Mouse (Mus musculus) activated CD4-positive, CD25-positive, alpha-beta regulatory T cell, adult 4 months (primary cell): ENCODE results near the gene Guca1a. TPM values are rescaled to one million over a fixed set of nuclear protein-coding genes. Genes with fewer than 3 reads are reported as not detected.
"Not testable (repeated sequence)": the region's sequence is repeated elsewhere in the genome, so short reads cannot be mapped to it uniquely, and the experiment has no call there.

Experiments used
- ATAC-seq: one replicate; pipeline ENCODE4 v1.8.0; 2017
- polyA plus RNA-seq, 2 experiments: library from polyadenylated mRNA; unstranded; fragments of 100-300 nt; shearing (Covaris generic); gene quantifications; one replicate each; pipeline ENCODE4 v1.2.1; 2017

The Guca1a gene
- not detected for polyA plus RNA-seq

GRCm38 (mm10) chr17:47400451-47400850 is at the start of gene Guca1a:
Gene Guca1a (minus strand): TSS chr17:47400584.
- ATAC-seq: no peak

GRCm38 (mm10) chr17:47449432-47449831 is 49.0 kb upstream of the Guca1a start:
- no peak for ATAC-seq

DNA sequence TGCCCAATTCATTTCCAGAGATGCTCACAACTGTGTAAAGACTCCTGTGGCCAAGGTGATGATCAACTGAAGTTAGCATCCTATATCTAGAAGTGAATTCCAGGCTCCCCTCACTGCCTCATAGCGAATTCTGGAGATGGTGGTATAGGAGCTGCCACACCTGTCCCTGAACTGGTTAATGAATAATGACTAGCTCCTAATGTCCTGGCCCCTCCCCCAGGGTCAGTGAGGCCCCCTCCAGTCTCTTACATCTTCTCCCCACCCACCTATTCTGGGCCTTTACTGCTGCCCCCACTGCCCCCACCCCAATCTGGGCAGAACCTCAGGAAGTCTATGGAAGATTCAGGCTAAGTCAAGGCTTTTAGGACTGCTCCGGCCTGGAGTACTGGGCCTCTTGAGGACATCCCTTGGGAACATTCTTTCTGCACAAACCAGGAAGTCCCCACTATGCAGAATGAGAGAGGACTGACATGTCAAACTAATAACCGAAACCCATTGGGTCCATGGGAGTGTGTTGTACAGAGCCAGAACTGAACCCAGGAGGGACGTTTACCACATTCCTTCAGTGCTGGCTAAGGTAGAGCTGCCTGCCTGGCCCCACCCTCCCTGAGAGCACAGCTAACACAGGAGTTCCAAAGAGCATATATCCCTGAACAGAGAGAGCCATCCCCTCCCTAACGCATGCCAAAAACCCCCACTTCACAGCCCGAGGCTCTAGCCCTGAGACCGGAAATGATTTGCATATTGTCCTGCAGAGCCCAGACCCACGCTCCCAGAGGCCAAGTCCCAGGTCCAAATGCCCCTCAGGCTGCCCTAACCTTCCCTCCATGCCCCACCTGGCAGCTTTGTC is 48.4 kb upstream of the Guca1a start:
- no peak for ATAC-seq

DNA sequence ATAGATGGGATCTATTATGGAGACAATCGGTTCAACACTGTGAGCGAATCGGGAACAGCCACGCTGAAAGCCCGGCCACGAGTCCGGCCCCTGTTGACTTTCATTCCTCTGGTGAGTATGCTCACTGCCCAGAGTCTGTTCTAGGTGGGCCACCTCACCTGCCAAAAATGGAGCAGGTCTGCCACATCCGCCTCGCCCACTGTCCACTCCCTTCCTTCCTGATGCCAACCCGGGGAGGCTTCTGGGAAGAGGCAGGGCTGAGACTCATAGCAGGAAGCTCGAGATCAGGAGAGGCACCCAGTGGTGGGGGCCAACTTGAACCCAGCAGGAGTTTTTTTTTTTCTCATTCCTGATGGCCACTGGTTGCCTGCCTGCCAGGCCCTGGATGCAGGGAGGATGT is 46.2 kb upstream of the Guca1a start:
- ATAC-seq: no peak

DNA sequence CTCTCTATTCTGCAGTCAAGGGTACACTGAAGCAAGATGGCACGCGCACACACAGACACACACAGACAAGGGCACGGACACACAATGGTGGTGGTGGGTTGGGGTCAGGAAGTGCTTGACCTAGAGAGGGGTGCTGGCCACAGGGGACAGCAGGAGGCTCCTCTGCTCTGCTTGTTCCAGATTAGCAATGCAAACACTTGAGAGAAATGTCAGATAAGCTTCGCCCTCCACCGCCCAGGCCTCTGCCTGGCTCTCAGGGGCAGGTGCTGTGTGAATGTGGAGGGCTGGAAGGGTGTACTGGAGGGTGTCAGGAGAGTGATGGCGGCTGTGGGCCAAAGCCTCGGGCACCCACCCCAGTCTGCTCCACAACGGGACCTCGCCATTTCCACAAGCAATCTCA is 45.6 kb upstream of the Guca1a start:
- ATAC-seq: no peak

GRCm38 (mm10) chr17:47445518-47445917 is 45.1 kb upstream of the Guca1a start:
- no peak for ATAC-seq

GRCm38 (mm10) chr17:47444113-47444512 is 43.7 kb upstream of the Guca1a start:
- no peak for ATAC-seq

- ATAC-seq: no peak
Observed at GRCm38 (mm10) chr17:47442271-47442670, 41.9 kb upstream of the Guca1a start.

- no peak for ATAC-seq
Observed at GRCm38 (mm10) chr17:47441296-47442051, 41.1 kb upstream of the Guca1a start.

DNA sequence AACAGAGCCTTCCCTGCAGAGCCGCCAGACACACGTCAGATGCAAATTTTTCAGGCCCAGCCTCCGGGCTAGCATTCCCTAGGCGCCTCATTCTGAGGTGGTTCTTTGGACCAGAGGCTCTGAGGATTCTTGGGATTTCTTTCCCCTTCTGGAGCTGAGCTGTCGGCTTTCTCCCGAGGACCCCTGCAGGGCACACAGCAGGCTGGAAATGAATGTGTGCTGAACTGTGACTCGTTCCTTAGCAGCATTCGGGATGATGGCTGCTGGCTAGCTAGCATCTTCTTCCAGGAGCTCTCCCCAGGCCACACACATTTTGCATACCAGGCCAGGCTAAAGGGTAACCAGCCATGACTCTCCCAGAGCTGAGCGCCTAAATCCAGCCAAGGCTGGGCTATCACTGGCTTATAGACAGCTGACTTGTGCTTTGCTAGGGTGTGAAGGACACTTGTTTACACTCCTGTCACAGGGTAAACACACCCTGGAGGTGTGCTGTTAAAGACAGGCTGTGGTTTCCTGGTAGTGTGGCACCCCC is 40.0 kb upstream of the Guca1a start:
- ATAC-seq: no peak

DNA sequence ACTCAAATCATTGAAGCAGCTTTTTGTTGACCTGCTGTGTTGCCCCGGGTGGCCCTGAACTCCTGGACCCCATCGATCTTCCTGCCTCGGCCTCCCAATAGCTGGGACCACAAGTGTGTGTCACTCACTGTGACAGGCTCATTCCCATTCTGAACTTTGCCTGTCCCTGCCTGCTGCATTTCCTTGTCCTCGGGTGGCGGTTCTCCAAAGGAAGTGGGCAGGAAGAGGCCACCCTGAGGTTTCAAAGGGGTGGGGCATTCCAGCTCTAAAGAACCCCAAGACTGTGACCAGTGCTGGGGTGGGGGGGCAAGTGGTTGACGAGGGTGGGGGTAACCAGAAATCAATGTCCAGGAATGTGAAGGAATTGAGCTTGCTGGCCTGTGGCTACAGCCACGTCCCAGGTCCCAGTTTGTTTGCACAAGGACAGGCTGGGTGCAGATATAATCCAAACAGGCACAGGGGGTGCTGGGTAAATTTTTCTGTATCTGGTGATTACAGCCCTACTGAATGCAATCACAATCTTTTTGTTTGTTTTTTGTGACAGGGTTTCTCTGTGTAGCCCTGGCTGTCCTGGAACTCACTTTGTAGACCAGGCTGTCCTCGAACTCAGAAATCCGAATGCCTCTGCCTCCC is 39.1 kb upstream of the Guca1a start:
- ATAC-seq: no peak

DNA sequence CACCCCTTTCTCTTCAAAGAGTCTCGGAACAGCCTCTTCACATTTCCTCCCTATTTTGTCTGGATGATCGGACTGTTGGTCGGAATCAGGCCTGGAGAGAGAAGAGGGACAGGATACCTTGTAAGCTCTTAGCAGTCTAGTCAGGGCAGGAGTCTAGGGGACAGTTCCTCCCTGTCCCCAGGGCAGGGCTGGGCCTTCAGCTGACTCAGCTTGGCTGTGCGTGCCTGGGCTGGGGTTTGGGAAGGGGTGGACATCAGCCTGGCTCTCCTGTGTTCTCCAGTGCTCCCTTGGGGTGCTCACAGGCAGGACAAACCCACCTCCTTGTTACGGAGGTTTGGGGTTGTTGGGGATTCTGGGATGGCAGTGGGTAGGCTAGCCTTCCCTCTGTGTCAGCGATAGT is 38.2 kb upstream of the Guca1a start:
- no peak for ATAC-seq

DNA sequence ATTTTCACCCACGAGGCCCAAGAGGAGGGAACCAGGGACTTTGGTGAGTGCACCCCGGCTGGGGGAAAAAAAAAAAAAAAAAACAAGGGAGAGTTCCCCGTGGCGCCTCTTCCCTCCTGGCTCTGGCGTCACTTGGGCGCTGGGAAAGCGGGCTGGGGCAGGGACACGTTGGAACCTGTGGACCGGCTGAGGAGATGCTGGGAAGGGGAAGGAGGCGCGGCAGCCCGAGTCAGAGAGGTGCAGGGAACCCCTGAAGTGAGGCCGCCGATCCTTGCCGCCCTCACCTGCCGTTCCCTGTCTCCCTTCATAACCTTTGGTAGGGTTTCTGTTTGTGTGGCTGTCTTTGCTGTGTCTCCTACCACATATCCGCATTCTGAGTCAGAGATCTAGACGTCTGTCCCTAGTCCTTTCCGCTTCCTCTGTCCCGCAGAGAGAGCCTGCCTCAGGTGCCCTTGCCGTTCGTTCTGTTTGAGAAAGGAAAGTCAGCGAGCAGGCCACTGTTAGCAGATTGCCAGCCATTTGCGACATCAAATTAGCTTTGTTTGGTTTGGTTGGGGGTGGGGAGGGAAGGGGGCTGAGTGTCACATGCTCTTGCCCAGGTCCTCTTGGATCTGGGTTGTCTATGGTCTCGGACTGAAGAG is 36.6 kb upstream of the Guca1a start, which contains the start of gene 1700001C19Rik:
TSS of gene 1700001C19Rik (minus strand) at position 470 of the 641 bp plus-strand sequence.
- ATAC-seq: no peak

- ATAC-seq: no peak
Observed at GRCm38 (mm10) chr17:47436156-47436906, 35.9 kb upstream of the Guca1a start, which contains the start of gene AI661453. Gene AI661453 (plus strand): TSS chr17:47436615.

- no peak for ATAC-seq
Observed at GRCm38 (mm10) chr17:47430815-47431214, 30.4 kb upstream of the Guca1a start.

DNA sequence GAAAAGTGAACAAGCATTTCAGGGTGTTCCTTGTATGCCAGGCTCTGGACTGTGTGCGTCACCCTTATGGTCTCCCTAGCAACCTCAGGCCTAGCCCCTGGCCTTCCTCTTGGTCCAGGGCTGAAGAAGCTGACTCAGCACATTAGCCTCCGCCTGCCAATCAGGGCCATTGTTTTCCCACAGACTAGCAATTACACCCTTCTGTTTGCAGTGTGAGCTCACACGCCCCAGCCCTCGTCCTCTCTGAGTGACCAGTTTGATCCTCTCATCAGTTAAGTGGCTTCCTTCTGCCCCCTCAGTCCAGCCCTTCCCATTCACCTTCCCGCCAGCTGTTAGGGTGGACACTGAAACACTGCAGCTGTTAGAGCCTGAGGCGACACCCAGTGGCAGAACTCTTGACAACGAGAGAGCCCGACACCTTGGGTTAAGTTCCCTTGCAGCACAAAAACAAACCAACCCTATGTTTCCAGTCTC is 28.5 kb upstream of the Guca1a start:
- ATAC-seq: no peak

- no peak for ATAC-seq
Observed at GRCm38 (mm10) chr17:47427316-47427715, 26.9 kb upstream of the Guca1a start.

- no peak for ATAC-seq
Observed at GRCm38 (mm10) chr17:47424186-47424585, 23.8 kb upstream of the Guca1a start.

DNA sequence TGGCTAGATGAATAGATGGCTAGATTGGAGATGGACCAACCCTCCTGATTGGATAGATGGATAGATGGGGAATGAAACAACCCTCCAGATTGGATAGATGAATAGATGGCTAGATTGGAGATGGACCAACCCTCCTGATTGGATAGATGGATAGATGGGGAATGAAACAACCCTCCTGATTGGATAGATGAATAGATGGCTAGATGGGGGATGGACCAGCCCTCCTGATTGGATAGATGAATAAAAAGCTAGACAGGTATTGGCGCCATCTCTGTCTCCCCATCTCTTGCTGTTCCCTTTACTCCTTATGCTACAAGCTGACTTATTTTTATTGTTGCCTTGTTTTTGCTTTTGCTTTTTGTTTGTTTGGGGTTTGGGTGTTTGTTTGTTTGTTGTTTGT is 22.2 kb upstream of the Guca1a start:
- ATAC-seq: not testable (repeated sequence)

GRCm38 (mm10) chr17:47421566-47421965 is 21.2 kb upstream of the Guca1a start:
- ATAC-seq: no peak

DNA sequence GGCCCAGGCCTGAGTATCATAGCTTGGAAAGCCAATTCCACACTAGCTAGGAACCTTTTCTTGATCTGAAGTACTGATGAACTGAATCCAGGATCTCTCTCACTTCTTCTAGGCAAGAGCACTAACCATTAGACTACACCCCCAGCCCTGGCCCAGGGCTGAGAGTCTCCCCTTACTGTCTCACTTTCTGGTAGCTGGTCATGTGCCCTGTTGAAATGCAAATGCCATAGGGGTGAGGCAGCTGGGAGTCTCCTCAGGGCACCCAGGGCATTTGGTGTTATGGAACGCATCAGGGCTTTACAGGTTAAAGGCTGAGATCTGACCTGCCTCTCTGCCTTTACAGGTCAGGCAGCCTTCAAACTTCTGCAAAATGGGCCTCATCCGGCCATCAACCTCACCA is 19.8 kb upstream of the Guca1a start:
- ATAC-seq: no peak
